Mouse (Mus musculus): Measurements from ENCODE around the gene Top1.

Top1 gene

GRCm38 (mm10) chr2:160722714-160723113 lies 77.0 kb downstream of the Top1 start:
- no peak for DNase-seq

GRCm38 (mm10) chr2:160723613-160724375 lies 78.1 kb downstream of the Top1 start:
- no peak for DNase-seq

GRCm38 (mm10) chr2:160724536-160724935 lies 78.8 kb downstream of the Top1 start:
- DNase-seq = no peak

- DNase-seq = no peak
Observed at GRCm38 (mm10) chr2:160725877-160726864, 80.5 kb downstream of the Top1 start.

- no peak for DNase-seq
Observed at GRCm38 (mm10) chr2:160728972-160729371, 83.3 kb downstream of the Top1 start.

GRCm38 (mm10) chr2:160729436-160729835 lies 83.7 kb downstream of the Top1 start:
- DNase-seq = no peak

- peak; percentile 51 for DNase-seq
Observed at GRCm38 (mm10) chr2:160729851-160730796, 84.4 kb downstream of the Top1 start.

- DNase-seq = no peak
Observed at GRCm38 (mm10) chr2:160730797-160731116, 85.1 kb downstream of the Top1 start.

- peak; percentile 94 for DNase-seq
Observed at GRCm38 (mm10) chr2:160731117-160731838, 85.6 kb downstream of the Top1 start, which contains the start of gene Plcg1. Gene Plcg1 (plus strand): TSS chr2:160731300.

GRCm38 (mm10) chr2:160731839-160732261 lies 86.2 kb downstream of the Top1 start:
- DNase-seq = peak; percentile 68

- no peak for DNase-seq
Observed at GRCm38 (mm10) chr2:160732420-160732995, 86.8 kb downstream of the Top1 start.

GRCm38 (mm10) chr2:160733131-160733531 lies 87.4 kb downstream of the Top1 start:
- DNase-seq = no peak

GRCm38 (mm10) chr2:160734331-160734730 lies 88.6 kb downstream of the Top1 start:
- DNase-seq = no peak

- no peak for DNase-seq
Observed at GRCm38 (mm10) chr2:160735706-160736310, 90.1 kb downstream of the Top1 start.

- DNase-seq = no peak
Observed at GRCm38 (mm10) chr2:160736466-160736865, 90.8 kb downstream of the Top1 start.

GRCm38 (mm10) chr2:160738354-160738753 lies 92.7 kb downstream of the Top1 start:
- no peak for DNase-seq

GRCm38 (mm10) chr2:160739647-160740356 lies 94.1 kb downstream of the Top1 start:
- DNase-seq = no peak

GRCm38 (mm10) chr2:160740521-160741156 lies 95.0 kb downstream of the Top1 start:
- DNase-seq = no peak

GRCm38 (mm10) chr2:160741580-160741979 lies 95.9 kb downstream of the Top1 start:
- DNase-seq = no peak

GRCm38 (mm10) chr2:160742161-160742609 lies 96.5 kb downstream of the Top1 start:
- DNase-seq = no peak
